Mouse (Mus musculus) forebrain, embryonic 14.5 days (tissue): ENCODE measurements around the gene Tor4a. TPM values are rescaled to one million over a fixed set of nuclear protein-coding genes. Genes with fewer than 3 reads are reported as not detected.

ENCODE experiments used
- ATAC-seq: fragments of 200-750 bp; cut with Nextera tagmentation; 2 replicates; pipeline ENCODE4 v1.8.0; 2017; ENCODE audit warnings: mild to moderate bottlenecking, moderate library complexity
- DNase-seq: peaks from one replicate; pipeline ENCODE4 v3.0.0-alpha.2; 2015; ENCODE audit warnings: low spot score
- H3K27ac ChIP-seq: fragments of 300-500 bp; sonication (generic); 2 replicates; pipeline ENCODE4 v1.5.1; 2014; ENCODE audit warnings: low read depth, mild to moderate bottlenecking, control low read depth, low read length, moderate library complexity
- H3K27me3 ChIP-seq: fragments of 300-500 bp; sonication (generic); replicated peaks from 2 replicates; pipeline ENCODE4 v1.6.1; 2014; ENCODE audit warnings: low read length, control low read depth, mixed read lengths; ENCODE audit not compliant: control insufficient read depth, insufficient read depth
- H3K36me3 ChIP-seq: fragments of 300-500 bp; sonication (generic); 2 replicates; pipeline ENCODE4 v1.6.1; 2014; ENCODE audit warnings: low read length, control low read depth; ENCODE audit not compliant: control insufficient read depth, insufficient read depth
- H3K4me1 ChIP-seq: fragments of 300-500 bp; sonication (generic); 2 replicates; pipeline ENCODE4 v1.6.1; 2014; ENCODE audit warnings: antibody characterized with exemption, low read length, control low read depth; ENCODE audit not compliant: control insufficient read depth, insufficient read depth
- H3K4me2 ChIP-seq: fragments of 300-500 bp; sonication (generic); 2 replicates; pipeline ENCODE4 v1.6.1; 2014; ENCODE audit warnings: mild to moderate bottlenecking, control low read depth, low read length
- H3K4me3 ChIP-seq: fragments of 300-500 bp; sonication (generic); 2 replicates; pipeline ENCODE4 v1.5.1; 2014; ENCODE audit warnings: low read depth, low read length, control low read depth
- H3K9ac ChIP-seq: fragments of 300-500 bp; sonication (generic); 2 replicates; pipeline ENCODE4 v1.6.1; 2014; ENCODE audit warnings: mild to moderate bottlenecking, low read length, control low read depth, moderate library complexity
- H3K9me3 ChIP-seq: fragments of 300-500 bp; sonication (generic); replicated peaks from 2 replicates; pipeline ENCODE4 v1.6.1; 2016; ENCODE audit warnings: low read length, control low read depth, mixed read lengths; ENCODE audit not compliant: control insufficient read depth
- WGBS: fragments of 180-500 bp; shearing (Covaris S2); extraction: QIAGEN DNeasy Blood & Tissue Kit; methylation state at CpG from one replicate; pipeline ENCODE4 v1.1.7; 2014; 5-methylcytosine and 5-hydroxymethylcytosine counted together
- polyA plus RNA-seq: library from polyadenylated mRNA; unstranded; fragments of >200 nt; fragmentation: Nextera tagmentation; extraction: Ambion mirVana; gene quantifications from 2 replicates; pipeline ENCODE4 v1.2.1, GENCODE M21; 2014

Tor4a gene
- polyA plus RNA-seq, 1 experiment from 2014 or later = 0.97 TPM

GRCm38 (mm10) chr2:25185625-25186574 is 10.8 kb downstream of the Tor4a start:
- Histone ChIP-seq H3K4me2 (peak overlapping the region; percentile 81), H3K27me3 (no peaks in the 10 kb centered on the region), H3K27ac (peak overlapping the region; percentile 97), H3K4me3 (peak overlapping the region; percentile 48), H3K9ac (peak overlapping the region; percentile 82), H3K36me3 (peaks cover 5% of the 10 kb centered on the region; the same call in 1 of the 2 replicates), H3K9me3 (no peaks in the 10 kb centered on the region), H3K4me1 (peaks cover 22% of the 10 kb centered on the region)
- DNase-seq (peak; percentile 90), ATAC-seq (peak; percentile 79)
- 1% methylated on average over 62 of the region's 64 CpGs for WGBS

DNA sequence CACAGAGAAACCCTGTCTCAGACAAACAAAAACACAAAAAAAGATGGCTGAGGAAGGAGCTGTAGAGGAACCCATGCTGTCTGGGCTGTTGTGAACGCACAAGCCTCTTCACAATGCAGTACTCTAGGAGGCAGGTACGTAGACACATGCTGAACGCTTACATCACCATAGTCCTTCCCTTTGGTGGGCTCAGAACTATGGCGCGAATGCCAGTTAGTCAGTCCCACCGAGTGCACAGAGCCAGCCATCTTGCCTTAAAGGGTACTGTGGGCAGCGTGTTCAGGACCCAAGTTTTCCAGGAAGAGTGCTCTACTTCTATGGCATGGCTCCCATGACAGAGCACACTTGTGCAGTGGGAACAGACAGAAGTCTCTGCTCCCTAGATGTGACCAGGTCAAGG is 12.2 kb downstream of the Tor4a start:
- Histone ChIP-seq H3K9me3 (no peaks in the 10 kb centered on the region), H3K4me1 (peaks cover 28% of the 10 kb centered on the region), H3K4me3 (no peak overlapping the region), H3K4me2 (peak overlapping the region; percentile 81; the same call in 1 of the 2 replicates), H3K27me3 (no peaks in the 10 kb centered on the region), H3K9ac (no peak overlapping the region), H3K27ac (peak overlapping the region; percentile 97), H3K36me3 (peaks cover 5% of the 10 kb centered on the region; the same call in 1 of the 2 replicates)
- WGBS = 91% methylated on average over 7 of the region's 7 CpGs
- DNase-seq (no peak), ATAC-seq (no peak)

DNA sequence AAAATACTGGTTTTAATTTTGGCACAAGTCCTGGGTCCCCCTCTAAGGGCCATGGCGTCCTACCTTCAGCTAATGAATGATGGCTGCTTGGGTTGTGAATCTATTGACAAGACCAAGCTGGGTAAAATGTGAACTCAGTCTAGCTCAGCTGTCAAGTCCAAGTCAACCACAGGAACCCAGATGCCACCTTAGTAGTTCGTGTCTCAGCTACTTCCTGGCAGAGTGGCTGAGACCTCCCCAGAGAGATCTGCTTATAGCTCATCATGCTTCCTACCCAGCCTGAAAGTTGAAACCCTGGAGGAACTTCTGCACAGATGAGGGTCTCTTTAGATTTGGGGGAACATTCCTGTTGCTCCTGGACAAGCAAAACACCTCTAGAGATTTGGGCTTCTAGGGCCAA is 13.3 kb downstream of the Tor4a start:
- H3K27me3 ChIP-seq = no peaks in the 10 kb centered on the region
- peak overlapping the region; percentile 82 for H3K4me3 ChIP-seq
- H3K4me1 ChIP-seq = peaks cover 37% of the 10 kb centered on the region
- H3K36me3 ChIP-seq = peaks cover 5% of the 10 kb centered on the region; the same call in 1 of the 2 replicates
- no peaks in the 10 kb centered on the region for H3K9me3 ChIP-seq
- DNase-seq = no peak
- WGBS = 38% methylated on average over 2 of the region's 2 CpGs
- H3K9ac ChIP-seq = peak overlapping the region; percentile 26; the same call in 1 of the 2 replicates
- ATAC-seq = no peak
- peak overlapping the region; percentile 35; the same call in 1 of the 2 replicates for H3K27ac ChIP-seq
- H3K4me2 ChIP-seq = peak overlapping the region; percentile 74

GRCm38 (mm10) chr2:25182664-25183063 is 14.0 kb downstream of the Tor4a start:
- Histone ChIP-seq H3K4me2 (peak overlapping the region; percentile 74), H3K4me3 (peak overlapping the region; percentile 82), H3K36me3 (peaks cover 5% of the 10 kb centered on the region; the same call in 1 of the 2 replicates), H3K4me1 (peaks cover 44% of the 10 kb centered on the region), H3K27me3 (no peaks in the 10 kb centered on the region), H3K9ac (peak overlapping the region; percentile 81), H3K9me3 (no peaks in the 10 kb centered on the region), H3K27ac (peak overlapping the region; percentile 64)
- peak; percentile 88 for DNase-seq
- WGBS = 0% methylated on average over 6 of the region's 6 CpGs
- no peak; the same call in 1 of the 2 replicates for ATAC-seq

DNA sequence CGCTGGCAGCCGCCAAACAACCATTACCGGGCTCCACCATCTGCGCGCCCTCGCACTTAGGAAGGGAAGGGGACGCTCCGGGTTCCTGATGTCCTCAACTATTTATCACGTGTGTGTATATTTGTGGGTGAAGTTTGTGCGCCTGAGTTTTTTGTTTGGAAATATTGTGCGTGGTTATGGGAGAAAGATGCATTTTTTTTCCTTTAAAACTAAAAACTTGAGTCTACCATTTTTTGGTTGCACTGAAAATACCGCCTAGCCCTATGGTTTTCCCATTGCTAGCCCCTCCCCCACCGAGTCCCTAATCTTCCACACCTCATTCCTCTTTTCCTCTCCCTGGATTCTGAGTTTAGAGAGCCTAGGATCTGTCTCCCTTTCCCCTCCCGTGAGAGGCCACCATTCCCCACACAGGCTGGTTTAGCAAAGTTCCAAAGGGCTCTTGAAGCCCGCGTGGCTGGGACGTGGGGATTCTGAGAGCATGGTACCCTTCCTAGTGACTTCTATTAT is 14.7 kb downstream of the Tor4a start:
- no peaks in the 10 kb centered on the region for H3K27me3 ChIP-seq
- peak overlapping the region; percentile 82 for H3K4me3 ChIP-seq
- WGBS = under 1% methylated on average over 17 of the region's 17 CpGs
- no peaks in the 10 kb centered on the region for H3K9me3 ChIP-seq
- H3K4me2 ChIP-seq = peak overlapping the region; percentile 74
- peaks cover 51% of the 10 kb centered on the region for H3K4me1 ChIP-seq
- H3K9ac ChIP-seq = peak overlapping the region; percentile 81
- H3K36me3 ChIP-seq = peaks cover 5% of the 10 kb centered on the region; the same call in 1 of the 2 replicates
- peak overlapping the region; percentile 84 for H3K27ac ChIP-seq
- ATAC-seq (no peak), DNase-seq (peak; percentile 73)

DNA sequence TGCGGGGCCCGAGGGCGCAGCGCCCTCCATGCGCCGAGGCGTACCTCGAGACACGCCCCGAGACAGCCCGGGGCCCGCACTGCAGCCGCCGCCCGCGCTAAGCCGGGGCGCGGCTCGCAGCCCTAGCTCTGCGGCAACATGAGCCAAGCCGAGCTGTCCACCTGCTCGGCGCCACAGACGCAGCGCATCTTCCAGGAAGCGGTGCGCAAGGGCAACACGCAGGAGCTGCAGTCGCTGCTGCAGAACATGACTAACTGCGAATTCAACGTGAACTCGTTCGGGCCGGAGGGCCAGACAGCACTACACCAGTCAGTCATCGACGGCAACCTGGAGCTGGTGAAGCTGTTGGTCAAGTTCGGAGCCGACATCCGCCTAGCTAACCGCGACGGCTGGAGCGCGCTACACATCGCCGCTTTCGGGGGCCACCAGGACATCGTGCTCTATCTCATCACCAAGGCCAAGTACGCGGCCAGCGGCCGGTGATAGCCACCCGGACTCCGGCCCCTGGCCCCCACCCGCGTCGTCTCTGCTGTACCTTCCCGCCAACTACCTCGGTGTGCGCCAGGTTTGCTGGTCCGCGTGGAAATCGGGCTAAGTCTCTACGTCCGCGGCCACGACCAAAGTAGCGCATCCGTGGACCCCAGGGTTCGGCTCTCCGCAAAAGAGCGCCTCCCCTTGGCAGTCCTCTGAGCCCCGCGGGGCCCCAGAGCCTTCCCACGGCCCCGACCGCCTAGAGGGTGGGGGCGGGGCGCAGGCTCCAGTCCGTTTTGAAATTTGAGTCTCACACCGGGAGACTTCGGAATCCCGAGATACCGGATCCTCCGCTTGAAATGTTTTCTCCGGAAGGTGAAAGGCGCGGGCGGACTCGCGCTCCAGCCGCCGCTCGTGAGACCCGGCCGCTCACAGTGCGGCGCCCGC is 15.5 kb downstream of the Tor4a start:
- Histone ChIP-seq H3K4me3 (peak overlapping the region; percentile 82), H3K9ac (peak overlapping the region; percentile 81), H3K27ac (peak overlapping the region; percentile 84), H3K27me3 (no peaks in the 10 kb centered on the region), H3K4me1 (peaks cover 58% of the 10 kb centered on the region), H3K9me3 (no peaks in the 10 kb centered on the region), H3K36me3 (peaks cover 5% of the 10 kb centered on the region; the same call in 1 of the 2 replicates), H3K4me2 (peak overlapping the region; percentile 74)
- DNase-seq (peak; percentile 78), ATAC-seq (peak; percentile 24)
- under 1% methylated on average over 99 of the region's 100 CpGs for WGBS

DNA sequence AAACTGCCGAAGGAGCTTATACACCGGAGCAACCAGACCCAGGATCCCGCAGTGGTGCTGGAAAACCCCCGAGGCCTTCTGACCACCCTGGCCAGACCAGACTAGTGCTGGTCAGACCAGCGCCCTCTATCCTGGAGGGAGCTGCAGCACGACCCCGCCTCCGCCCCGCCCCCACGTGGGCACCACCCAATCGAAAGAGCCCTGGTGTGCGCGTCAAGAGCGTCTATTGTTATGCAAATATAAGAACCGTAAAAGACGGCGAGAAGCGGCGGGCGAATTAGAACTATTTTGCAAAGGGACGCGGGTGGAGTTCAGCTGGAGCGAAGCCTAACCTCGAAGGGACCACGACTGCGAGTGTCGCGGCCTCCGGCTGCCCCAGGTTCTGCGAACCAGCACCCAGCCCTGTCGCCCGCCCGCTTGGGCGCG is 16.2 kb downstream of the Tor4a start, which contains the start of gene Nrarp:
Nrarp (plus strand) TSS at position 281 of the 426 bp plus-strand sequence.
- peak within 1 kb of the TSS; percentile 84 for H3K27ac ChIP-seq
- no peaks in the 10 kb centered on the region for H3K27me3 ChIP-seq
- H3K9ac ChIP-seq = peak within 1 kb of the TSS; percentile 81
- no peaks in the 10 kb centered on the region for H3K9me3 ChIP-seq
- ATAC-seq (peak; percentile 86), DNase-seq (peak; percentile 97)
- H3K4me3 ChIP-seq = peak within 1 kb of the TSS; percentile 82
- H3K4me2 ChIP-seq = peak within 1 kb of the TSS; percentile 74
- peaks cover 5% of the 10 kb centered on the region; the same call in 1 of the 2 replicates for H3K36me3 ChIP-seq
- under 1% methylated on average over 33 of the region's 35 CpGs for WGBS
- H3K4me1 ChIP-seq = peaks cover 62% of the 10 kb centered on the region
